Mouse (Mus musculus) embryonic facial prominence, embryonic 15.5 days (tissue): Measurements from ENCODE around the gene Sec14l1. TPM values are rescaled to one million over a fixed set of nuclear protein-coding genes. Genes with fewer than 3 reads are reported as not detected.

Experiments used
- ATAC-seq: fragments of 200-750 bp; cut with Nextera tagmentation; 2 replicates; pipeline ENCODE4 v1.8.0; 2017; ENCODE audit warnings: low read depth, moderate TSS enrichment; ENCODE audit not compliant: insufficient number of reproducible peaks, low FRiP score, low TSS enrichment
- H3K27ac ChIP-seq: fragments of 300-500 bp; sonication (generic); replicated peaks from 2 replicates; pipeline ENCODE4 v1.5.1; 2015; ENCODE audit warnings: mild to moderate bottlenecking, inconsistent platforms
- H3K27me3 ChIP-seq: fragments of 300-500 bp; sonication (generic); 2 replicates; pipeline ENCODE4 v1.6.1; 2015; ENCODE audit warnings: inconsistent platforms
- H3K36me3 ChIP-seq: fragments of 300-500 bp; sonication (generic); 2 replicates; pipeline ENCODE4 v1.6.1; 2015; ENCODE audit warnings: mild to moderate bottlenecking, inconsistent platforms
- H3K4me1 ChIP-seq: fragments of 300-500 bp; sonication (generic); 2 replicates; pipeline ENCODE4 v1.6.1; 2015; ENCODE audit warnings: inconsistent platforms
- H3K4me2 ChIP-seq: fragments of 300-500 bp; sonication (generic); replicated peaks from 2 replicates; pipeline ENCODE4 v1.6.1; 2015; ENCODE audit warnings: mild to moderate bottlenecking, inconsistent platforms
- H3K4me3 ChIP-seq: fragments of 300-500 bp; sonication (generic); replicated peaks from 2 replicates; pipeline ENCODE4 v1.5.1; 2015; ENCODE audit warnings: mild to moderate bottlenecking, inconsistent platforms
- H3K9ac ChIP-seq: fragments of 300-500 bp; sonication (generic); 2 replicates; pipeline ENCODE4 v1.6.1; 2015; ENCODE audit warnings: inconsistent platforms
- H3K9me3 ChIP-seq: fragments of 300-500 bp; sonication (generic); replicated peaks from 2 replicates; pipeline ENCODE4 v1.6.1; 2016; ENCODE audit warnings: inconsistent platforms
- WGBS: fragments of 180-500 bp; shearing (Covaris S2); methylation state at CpG from one replicate; pipeline ENCODE4 v1.1.7; 2015; 5-methylcytosine and 5-hydroxymethylcytosine counted together
- polyA plus RNA-seq: library from polyadenylated mRNA; unstranded; fragments of >200 nt; fragmentation: Nextera tagmentation; extraction: Ambion mirVana; gene quantifications from 2 replicates; pipeline ENCODE4 v1.2.1, GENCODE M21; 2015

Sec14l1 gene
- polyA plus RNA-seq, 1 experiment from 2014 or later, result 69.3 TPM

DNA sequence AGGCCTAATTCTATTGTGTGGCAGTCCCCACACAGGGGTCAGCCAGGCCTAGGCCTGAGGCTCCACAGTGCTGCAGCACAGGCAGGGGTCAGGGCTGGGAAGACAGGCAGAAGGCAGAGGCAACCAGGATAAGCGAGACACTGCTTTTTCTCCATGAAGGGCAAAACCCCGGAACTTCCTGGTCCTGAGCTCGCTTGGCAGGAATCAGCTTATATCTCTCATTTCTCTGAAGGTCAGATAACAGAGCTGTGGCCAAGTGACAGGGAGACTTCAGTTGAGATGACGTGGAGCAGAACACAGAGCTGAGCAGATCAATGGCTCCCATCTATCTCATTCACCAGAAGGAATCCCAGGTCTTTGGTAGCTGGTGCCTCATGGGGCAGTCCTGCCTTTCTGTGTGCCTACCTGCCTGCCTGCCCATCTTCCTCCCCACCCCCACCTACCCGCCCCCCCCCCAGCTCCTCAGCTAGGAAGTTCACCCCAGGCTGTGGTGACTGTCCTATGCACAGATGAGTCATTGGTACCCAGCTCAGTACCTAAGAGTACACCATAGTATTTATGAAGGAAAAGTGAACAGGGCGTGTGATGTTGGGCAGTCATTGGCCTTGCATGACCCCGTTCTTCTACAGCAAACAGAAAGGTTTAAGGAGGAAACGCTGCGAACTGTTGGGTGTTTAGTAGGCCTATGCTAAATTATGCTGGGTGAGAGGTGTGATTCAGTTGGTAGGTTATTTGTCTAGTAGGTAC is 25.1 kb upstream of the Sec14l1 start:
- no peak overlapping the region for H3K4me2 ChIP-seq
- 0 out of 2 replicates have a peak overlapping the region, but pooled peaks have one; percentile 3 for H3K27ac ChIP-seq
- H3K36me3 ChIP-seq, result no peaks in the 10 kb centered on the region
- 78% methylated on average over 9 of the region's 9 CpGs for WGBS
- H3K4me3 ChIP-seq, result no peak overlapping the region
- no peak for ATAC-seq
- no peaks in the 10 kb centered on the region for H3K27me3 ChIP-seq
- H3K4me1 ChIP-seq, result peaks cover 52% of the 10 kb centered on the region
- H3K9ac ChIP-seq, result no peak overlapping the region
- H3K9me3 ChIP-seq, result no peaks in the 10 kb centered on the region

DNA sequence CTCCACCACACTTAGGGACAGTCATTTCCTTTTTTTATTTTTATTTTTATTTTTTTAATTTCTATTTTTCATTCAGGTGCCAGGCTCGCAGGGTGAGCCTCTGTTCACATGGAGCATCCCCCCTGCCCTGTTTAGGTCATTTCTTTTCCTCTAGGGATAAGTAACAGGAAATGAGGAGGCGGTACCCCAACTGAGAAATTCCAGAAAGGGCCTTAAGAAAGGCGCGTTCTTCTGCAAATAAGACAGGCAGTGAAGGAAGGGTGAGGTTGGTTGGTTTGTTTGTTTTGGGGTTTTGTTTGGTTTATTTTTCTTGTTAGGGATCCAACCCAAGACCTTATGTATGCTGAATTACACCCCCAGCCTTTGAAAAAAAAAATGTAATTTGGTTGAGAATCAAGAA is 23.6 kb upstream of the Sec14l1 start:
- H3K9ac ChIP-seq, result no peak overlapping the region
- peak overlapping the region; percentile 71 for H3K27ac ChIP-seq

DNA sequence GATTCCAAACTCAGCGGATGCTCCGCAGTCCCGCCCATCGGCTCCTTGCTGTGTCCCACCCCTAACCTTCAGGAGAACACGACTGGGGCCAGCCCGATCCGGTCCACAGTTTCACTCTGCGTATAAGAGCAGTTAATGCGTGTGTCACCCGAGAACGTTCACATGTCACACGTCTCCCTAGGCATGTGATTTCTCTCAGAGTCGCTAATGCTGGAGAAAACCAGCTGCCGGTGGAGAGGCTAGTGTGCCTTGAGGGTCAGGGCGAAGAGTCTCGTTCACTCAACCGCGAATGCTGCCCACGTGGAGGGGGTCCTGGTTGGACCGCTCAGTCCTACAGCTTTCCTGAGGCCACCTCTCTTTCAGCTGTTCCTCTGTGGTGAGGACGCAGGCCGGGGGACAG is 23.1 kb upstream of the Sec14l1 start:
- no peaks in the 10 kb centered on the region for H3K36me3 ChIP-seq
- WGBS, result 4% methylated on average over 22 of the region's 22 CpGs
- H3K4me3 ChIP-seq, result peak overlapping the region; percentile 13
- ATAC-seq, result peak; percentile 66
- no peaks in the 10 kb centered on the region for H3K9me3 ChIP-seq
- H3K4me1 ChIP-seq, result peaks cover 67% of the 10 kb centered on the region
- H3K27me3 ChIP-seq, result no peaks in the 10 kb centered on the region
- H3K27ac ChIP-seq, result peak overlapping the region; percentile 71
- H3K9ac ChIP-seq, result no peak overlapping the region
- peak overlapping the region; percentile 42 for H3K4me2 ChIP-seq

More for the DNA sequence above, 23.6 kb upstream of the Sec14l1 start:
- no peaks in the 10 kb centered on the region for H3K9me3 ChIP-seq
- peaks cover 63% of the 10 kb centered on the region for H3K4me1 ChIP-seq
- H3K36me3 ChIP-seq, result no peaks in the 10 kb centered on the region
- no peak overlapping the region for H3K4me3 ChIP-seq
- WGBS, result 25% methylated on average over 4 of the region's 4 CpGs
- peak overlapping the region; percentile 42; the same call in 1 of the 2 replicates for H3K4me2 ChIP-seq
- no peak for ATAC-seq
- H3K27me3 ChIP-seq, result no peaks in the 10 kb centered on the region

DNA sequence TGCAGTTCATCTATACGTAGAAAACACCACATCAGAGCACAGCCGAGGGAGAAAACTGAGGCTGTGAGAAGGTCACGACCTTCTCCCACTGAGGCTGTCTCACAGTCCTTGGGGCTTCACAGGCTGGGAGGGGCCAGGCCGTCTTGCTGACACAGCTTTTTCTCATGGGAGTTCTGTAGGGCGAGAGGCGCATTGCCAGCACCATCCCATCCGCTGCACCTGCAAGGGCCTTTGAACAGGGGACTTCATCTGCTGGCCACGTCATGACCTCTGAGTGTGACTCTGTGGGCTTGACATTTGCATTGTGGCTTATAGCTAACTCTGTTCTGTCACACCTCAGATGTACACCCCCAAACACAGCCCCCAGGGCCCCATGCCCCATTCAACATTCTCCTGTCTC is 22.3 kb upstream of the Sec14l1 start:
- H3K9me3 ChIP-seq, result no peaks in the 10 kb centered on the region
- H3K4me1 ChIP-seq, result peaks cover 72% of the 10 kb centered on the region
- no peak for ATAC-seq
- H3K4me2 ChIP-seq, result no peak overlapping the region
- WGBS, result 48% methylated on average over 8 of the region's 8 CpGs
- no peak overlapping the region for H3K27ac ChIP-seq
- H3K9ac ChIP-seq, result no peak overlapping the region
- no peak overlapping the region for H3K4me3 ChIP-seq
- H3K27me3 ChIP-seq, result no peaks in the 10 kb centered on the region
- H3K36me3 ChIP-seq, result no peaks in the 10 kb centered on the region

DNA sequence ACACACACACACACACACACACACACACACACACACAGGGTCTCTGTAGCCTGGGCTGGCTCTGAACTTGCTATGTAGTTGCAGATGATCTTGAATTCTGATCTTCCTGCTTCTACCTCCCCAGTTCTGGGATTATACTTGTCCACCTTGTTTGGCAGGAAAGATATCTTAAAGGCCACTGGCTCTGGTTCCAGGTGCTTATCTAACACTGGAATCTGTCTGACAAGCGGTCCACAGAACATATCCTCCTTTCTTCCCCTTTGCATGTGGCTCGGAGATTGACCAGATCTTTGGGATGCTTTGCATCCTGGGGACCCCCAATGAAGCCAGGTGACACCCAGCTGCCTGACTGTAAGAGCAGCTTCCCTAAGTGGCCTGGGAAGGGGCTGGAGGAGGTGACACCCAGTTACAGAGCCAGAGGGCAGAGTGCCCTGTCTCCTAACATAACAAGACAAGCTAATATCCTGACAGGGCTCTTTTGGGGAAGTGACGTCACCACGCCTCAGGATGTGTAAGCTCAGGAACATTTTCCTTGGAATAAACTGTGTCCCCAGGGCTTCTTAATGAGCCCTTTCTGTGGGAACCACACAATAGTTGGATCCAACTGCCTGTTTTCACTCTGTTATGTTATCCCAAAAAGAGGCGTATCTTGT is 20.9 kb upstream of the Sec14l1 start:
- H3K9ac ChIP-seq, result no peak overlapping the region
- H3K27ac ChIP-seq, result peak overlapping the region; percentile 48; the same call in 1 of the 2 replicates
- H3K4me1 ChIP-seq, result peaks cover 72% of the 10 kb centered on the region
- WGBS, result 56% methylated on average over 5 of the region's 5 CpGs
- H3K4me3 ChIP-seq, result no peak overlapping the region
- H3K4me2 ChIP-seq, result no peak overlapping the region
- H3K27me3 ChIP-seq, result no peaks in the 10 kb centered on the region
- H3K9me3 ChIP-seq, result no peaks in the 10 kb centered on the region
- no peak for ATAC-seq
- no peaks in the 10 kb centered on the region for H3K36me3 ChIP-seq

DNA sequence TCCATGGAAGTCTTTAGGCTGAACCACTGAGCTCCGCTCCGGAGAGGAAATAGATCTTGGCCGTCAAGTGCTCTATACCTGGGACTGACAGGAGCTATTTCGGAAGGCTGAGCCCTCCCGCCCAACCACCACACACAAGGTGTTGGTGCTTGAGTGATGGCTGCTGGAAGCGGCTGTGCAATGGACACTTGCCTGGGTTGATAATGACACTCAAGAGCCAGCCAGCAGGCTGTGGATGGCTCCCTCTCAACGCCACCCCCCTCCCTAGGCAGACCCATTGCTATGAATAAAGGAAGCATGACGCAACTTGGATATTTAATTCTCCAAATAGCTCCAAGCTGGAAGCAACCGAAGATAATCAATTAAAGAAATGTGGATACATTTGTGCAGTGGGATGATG is 20.3 kb upstream of the Sec14l1 start:
- H3K9ac ChIP-seq, result no peak overlapping the region
- no peak overlapping the region for H3K4me2 ChIP-seq
- H3K27me3 ChIP-seq, result no peaks in the 10 kb centered on the region
- peaks cover 73% of the 10 kb centered on the region for H3K4me1 ChIP-seq
- no peak overlapping the region for H3K4me3 ChIP-seq
- 68% methylated on average over 9 of the region's 9 CpGs for WGBS
- peak; percentile 26; the same call in 1 of the 2 replicates for ATAC-seq
- H3K9me3 ChIP-seq, result no peaks in the 10 kb centered on the region
- H3K36me3 ChIP-seq, result no peaks in the 10 kb centered on the region
- H3K27ac ChIP-seq, result peak overlapping the region; percentile 73

DNA sequence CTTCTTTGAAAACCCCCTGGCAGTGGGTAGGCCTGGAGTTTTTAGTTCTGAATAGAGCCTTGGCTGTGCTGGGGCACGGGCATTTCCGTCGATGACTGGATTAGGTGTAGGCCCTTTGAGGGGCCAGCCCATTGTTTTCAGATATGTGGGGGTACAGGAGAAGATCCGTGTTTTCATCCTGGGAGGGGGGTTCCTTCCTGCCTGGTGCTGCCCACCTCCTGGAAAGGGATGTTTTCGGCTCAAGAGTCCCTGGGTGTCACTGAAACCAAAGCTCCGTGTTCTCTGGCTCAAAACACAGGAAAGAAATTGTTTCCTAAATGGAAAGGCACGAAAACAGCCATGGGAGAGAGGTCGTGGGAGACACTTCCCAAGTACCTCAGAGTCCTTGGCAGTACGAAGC is 17.9 kb upstream of the Sec14l1 start:
- H3K4me2 ChIP-seq, result no peak overlapping the region
- no peaks in the 10 kb centered on the region for H3K36me3 ChIP-seq
- no peak overlapping the region for H3K4me3 ChIP-seq
- peaks cover 66% of the 10 kb centered on the region for H3K4me1 ChIP-seq
- H3K9ac ChIP-seq, result no peak overlapping the region
- ATAC-seq, result no peak
- peak overlapping the region; percentile 41; the same call in 1 of the 2 replicates for H3K27ac ChIP-seq
- no peaks in the 10 kb centered on the region for H3K9me3 ChIP-seq
- H3K27me3 ChIP-seq, result no peaks in the 10 kb centered on the region
- 55% methylated on average over 9 of the region's 9 CpGs for WGBS

DNA sequence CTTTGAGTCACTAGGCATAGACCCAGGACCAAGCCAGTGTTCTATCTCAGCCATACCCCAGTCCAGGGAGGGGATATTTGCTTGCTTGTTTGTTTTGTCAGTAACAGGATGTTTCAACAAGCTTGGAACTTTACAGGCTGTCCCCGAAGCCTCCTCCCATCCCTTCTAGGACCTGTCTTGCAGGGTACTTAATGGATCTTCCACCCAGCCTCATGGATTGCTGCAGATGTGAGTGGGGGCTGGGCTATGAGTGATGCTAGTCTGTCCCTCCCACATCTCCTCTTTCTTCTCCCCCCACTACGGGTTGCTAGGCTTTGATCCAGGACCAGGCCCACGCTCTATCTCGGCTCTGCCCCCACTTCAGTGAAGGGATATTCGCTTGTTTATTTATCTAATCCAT is 16.8 kb upstream of the Sec14l1 start:
- WGBS, result 32% methylated on average over 5 of the region's 5 CpGs

DNA sequence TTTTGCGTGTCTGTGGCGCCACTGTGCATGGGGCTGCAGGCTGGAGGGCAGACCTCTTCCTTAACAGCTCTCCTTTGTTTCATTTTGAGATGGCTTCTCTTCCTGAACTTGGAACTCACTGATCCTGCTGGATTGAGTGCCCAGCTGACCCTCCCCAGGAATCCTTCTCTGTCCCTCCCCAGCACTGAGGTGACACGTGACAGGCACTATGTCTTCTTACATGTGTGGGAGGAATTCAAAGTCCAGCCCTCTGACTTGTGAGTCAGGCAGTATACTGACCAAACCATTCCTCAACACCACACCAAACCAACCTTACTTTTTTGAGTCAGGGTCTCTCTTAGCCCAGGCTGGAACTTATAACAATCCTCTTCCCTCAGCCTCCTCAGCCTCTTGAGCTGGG is 16.2 kb upstream of the Sec14l1 start:
- no peak for ATAC-seq
- no peaks in the 10 kb centered on the region for H3K9me3 ChIP-seq
- H3K4me2 ChIP-seq, result no peak overlapping the region
- peaks cover 53% of the 10 kb centered on the region for H3K4me1 ChIP-seq
- no peaks in the 10 kb centered on the region for H3K27me3 ChIP-seq
- H3K27ac ChIP-seq, result peak overlapping the region; percentile 58
- H3K4me3 ChIP-seq, result no peak overlapping the region
- WGBS, result 62% methylated on average over 3 of the region's 3 CpGs
- no peak overlapping the region for H3K9ac ChIP-seq
- H3K36me3 ChIP-seq, result no peaks in the 10 kb centered on the region

More for the DNA sequence above, 16.8 kb upstream of the Sec14l1 start:
- Histone ChIP-seq H3K27me3 (no peaks in the 10 kb centered on the region), H3K4me2 (no peak overlapping the region), H3K4me1 (peaks cover 57% of the 10 kb centered on the region), H3K9ac (no peak overlapping the region), H3K27ac (peak overlapping the region; percentile 58), H3K9me3 (no peaks in the 10 kb centered on the region), H3K36me3 (no peaks in the 10 kb centered on the region), H3K4me3 (no peak overlapping the region)
- no peak for ATAC-seq

DNA sequence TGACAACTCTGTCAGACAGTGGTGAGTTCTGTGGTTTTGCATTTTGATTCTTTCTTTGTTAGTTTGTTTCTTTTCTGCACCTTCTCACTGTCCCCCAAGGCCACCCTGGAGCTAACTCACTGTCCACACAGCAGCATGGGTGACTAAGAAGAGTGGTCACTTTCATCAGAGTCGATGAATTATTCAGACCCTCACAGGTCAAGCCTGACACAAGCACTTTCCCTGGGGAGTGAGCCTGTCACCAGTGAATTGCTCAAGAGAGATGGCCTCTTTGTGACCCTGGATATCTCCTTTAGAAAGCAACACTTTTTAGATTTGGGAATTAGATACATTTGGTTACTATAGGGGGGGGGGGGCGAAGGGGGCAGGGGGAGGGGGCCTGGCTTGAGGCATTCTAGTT is 15.6 kb upstream of the Sec14l1 start:
- no peak overlapping the region for H3K4me3 ChIP-seq

DNA sequence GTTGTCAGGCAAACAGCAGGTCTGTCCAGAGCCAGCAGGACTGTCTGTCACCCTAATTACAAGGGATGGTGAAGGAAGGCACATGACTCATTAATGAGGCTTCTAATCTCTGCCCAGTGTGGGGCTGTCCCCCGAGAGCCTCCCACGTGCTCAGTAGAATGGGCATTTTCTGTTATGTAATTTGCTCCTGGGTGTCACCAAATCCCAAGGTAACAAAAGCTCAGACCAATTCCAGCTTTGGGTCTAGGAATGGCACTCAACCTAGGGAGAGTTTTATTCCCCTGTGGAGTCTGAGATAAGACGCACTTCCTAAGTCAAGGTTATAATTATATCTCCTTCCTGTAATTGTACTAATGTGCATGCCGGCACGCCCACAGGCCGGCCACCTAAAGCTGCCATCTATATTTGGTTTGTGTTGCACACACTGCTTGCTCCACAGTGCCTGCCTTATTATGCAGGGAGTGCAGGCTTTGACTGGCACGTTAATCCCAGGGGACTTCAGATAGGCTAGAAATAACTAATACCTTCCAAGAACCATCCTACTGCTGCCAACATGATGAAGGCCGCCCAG is 13.5 kb upstream of the Sec14l1 start:
- peaks cover 47% of the 10 kb centered on the region for H3K4me1 ChIP-seq
- no peak overlapping the region for H3K9ac ChIP-seq
- H3K9me3 ChIP-seq, result no peaks in the 10 kb centered on the region
- no peaks in the 10 kb centered on the region for H3K27me3 ChIP-seq
- ATAC-seq, result 0 out of 2 replicates have a peak, but pooled peaks have one; percentile 26
- 52% methylated on average over 8 of the region's 8 CpGs for WGBS
- no peak overlapping the region for H3K4me2 ChIP-seq
- no peak overlapping the region for H3K4me3 ChIP-seq
- H3K36me3 ChIP-seq, result no peaks in the 10 kb centered on the region
- H3K27ac ChIP-seq, result peak overlapping the region; percentile 63

More for the DNA sequence above, 15.6 kb upstream of the Sec14l1 start:
- 65% methylated on average over 2 of the region's 2 CpGs for WGBS
- Histone ChIP-seq H3K9me3 (no peaks in the 10 kb centered on the region), H3K36me3 (no peaks in the 10 kb centered on the region), H3K4me2 (no peak overlapping the region), H3K27ac (no peak overlapping the region), H3K9ac (no peak overlapping the region), H3K4me1 (peaks cover 53% of the 10 kb centered on the region), H3K27me3 (no peaks in the 10 kb centered on the region)
- no peak for ATAC-seq
